Mouse (Mus musculus) kidney, embryonic 14.5 days (tissue): ENCODE measurements around the gene Tab1. TPM values are rescaled to one million over a fixed set of nuclear protein-coding genes. Genes with fewer than 3 reads are reported as not detected.

Experiments
- ATAC-seq: fragments of 200-750 bp; cut with Nextera tagmentation; 2 replicates; pipeline ENCODE4 v1.8.0; 2017; ENCODE audit warnings: moderate number of reproducible peaks, mild to moderate bottlenecking, moderate TSS enrichment, moderate library complexity; ENCODE audit not compliant: low FRiP score, low TSS enrichment
- H3K27ac ChIP-seq: fragments of 300-500 bp; sonication (generic); 2 replicates; pipeline ENCODE4 v1.5.1; 2014; ENCODE audit warnings: low read depth, mild to moderate bottlenecking, low read length, moderate library complexity, mixed read lengths
- H3K27me3 ChIP-seq: fragments of 300-500 bp; sonication (generic); 2 replicates; pipeline ENCODE4 v1.6.1; 2014; ENCODE audit warnings: mild to moderate bottlenecking, low read length; ENCODE audit not compliant: control insufficient read depth, insufficient read depth
- H3K36me3 ChIP-seq: fragments of 300-500 bp; sonication (generic); 2 replicates; pipeline ENCODE4 v1.6.1; 2014; ENCODE audit warnings: low read length, mixed read lengths; ENCODE audit not compliant: control insufficient read depth, insufficient read depth
- H3K4me1 ChIP-seq: fragments of 300-500 bp; sonication (generic); 2 replicates; pipeline ENCODE4 v1.6.1; 2014; ENCODE audit warnings: low read length, mixed read lengths; ENCODE audit not compliant: control insufficient read depth, insufficient read depth
- H3K4me2 ChIP-seq: fragments of 300-500 bp; sonication (generic); replicated peaks from 2 replicates; pipeline ENCODE4 v1.6.1; 2014; ENCODE audit warnings: low read depth, mild to moderate bottlenecking, low read length
- H3K4me3 ChIP-seq: fragments of 300-500 bp; sonication (generic); 2 replicates; pipeline ENCODE4 v1.5.1; 2014; ENCODE audit warnings: mild to moderate bottlenecking, low read length
- H3K9ac ChIP-seq: fragments of 300-500 bp; sonication (generic); 2 replicates; pipeline ENCODE4 v1.6.1; 2014; ENCODE audit warnings: low read depth, mild to moderate bottlenecking, low read length, moderate library complexity
- H3K9me3 ChIP-seq: fragments of 300-500 bp; sonication (generic); 2 replicates; pipeline ENCODE4 v1.6.1; 2016; ENCODE audit warnings: low read length; ENCODE audit not compliant: control insufficient read depth
- WGBS: fragments of 180-500 bp; shearing (Covaris S2); extraction: QIAGEN DNeasy Blood & Tissue Kit; methylation state at CpG from one replicate; pipeline ENCODE4 v1.1.7; 2014; 5-methylcytosine and 5-hydroxymethylcytosine counted together
- polyA plus RNA-seq: library from polyadenylated mRNA; unstranded; fragments of >200 nt; fragmentation: Nextera tagmentation; extraction: Ambion mirVana; gene quantifications from 2 replicates; pipeline ENCODE4 v1.2.1, GENCODE M21; 2014

Gene Tab1
- polyA plus RNA-seq, 1 experiment from 2014 or later: 35.2 TPM

- ATAC-seq: no peak
- Histone ChIP-seq H3K27ac (no peak overlapping the region), H3K9me3 (no peaks in the 10 kb centered on the region), H3K9ac (no peak overlapping the region), H3K36me3 (no peaks in the 10 kb centered on the region), H3K4me2 (no peak overlapping the region), H3K4me3 (no peak overlapping the region), H3K4me1 (0 out of 2 replicates have a peak, but pooled peaks cover 3% of the 10 kb centered on the region), H3K27me3 (no peaks in the 10 kb centered on the region)
- 91% methylated on average over 4 of the region's 4 CpGs for WGBS
Measured at GRCm38 (mm10) chr15:80182072-80182700, 49.3 kb downstream of the Tab1 start.

- WGBS: 74% methylated on average over 5 of the region's 5 CpGs
- Histone ChIP-seq H3K4me2 (no peak overlapping the region), H3K36me3 (no peaks in the 10 kb centered on the region), H3K4me3 (no peak overlapping the region), H3K9ac (no peak overlapping the region), H3K9me3 (no peaks in the 10 kb centered on the region), H3K27ac (no peak overlapping the region), H3K27me3 (no peaks in the 10 kb centered on the region), H3K4me1 (peaks cover 14% of the 10 kb centered on the region)
- ATAC-seq: no peak
Measured at GRCm38 (mm10) chr15:80188927-80189326, 56.0 kb downstream of the Tab1 start.

- Histone ChIP-seq H3K4me1 (peaks cover 14% of the 10 kb centered on the region), H3K4me2 (no peak overlapping the region), H3K36me3 (no peaks in the 10 kb centered on the region), H3K27ac (no peak overlapping the region), H3K4me3 (no peak overlapping the region), H3K27me3 (no peaks in the 10 kb centered on the region), H3K9ac (no peak overlapping the region), H3K9me3 (no peaks in the 10 kb centered on the region)
- 74% methylated on average over 4 of the region's 4 CpGs for WGBS
- ATAC-seq: no peak
Measured at GRCm38 (mm10) chr15:80190075-80190474, 57.1 kb downstream of the Tab1 start.

GRCm38 (mm10) chr15:80191585-80192245 is 58.8 kb downstream of the Tab1 start:
- H3K36me3 ChIP-seq: no peaks in the 10 kb centered on the region
- no peak overlapping the region for H3K4me3 ChIP-seq
- WGBS: 57% methylated on average over 8 of the region's 8 CpGs
- no peak overlapping the region for H3K27ac ChIP-seq
- no peak for ATAC-seq
- H3K27me3 ChIP-seq: no peaks in the 10 kb centered on the region
- H3K9me3 ChIP-seq: no peaks in the 10 kb centered on the region
- peaks cover 14% of the 10 kb centered on the region for H3K4me1 ChIP-seq
- H3K4me2 ChIP-seq: no peak overlapping the region
- H3K9ac ChIP-seq: no peak overlapping the region

- WGBS: 92% methylated on average over 5 of the region's 6 CpGs
- Histone ChIP-seq H3K36me3 (no peaks in the 10 kb centered on the region), H3K9ac (no peak overlapping the region), H3K27ac (no peak overlapping the region), H3K9me3 (no peaks in the 10 kb centered on the region), H3K27me3 (no peaks in the 10 kb centered on the region), H3K4me3 (no peak overlapping the region), H3K4me2 (no peak overlapping the region), H3K4me1 (peaks cover 14% of the 10 kb centered on the region)
- ATAC-seq: no peak
Measured at GRCm38 (mm10) chr15:80192246-80192585, 59.3 kb downstream of the Tab1 start.

GRCm38 (mm10) chr15:80192847-80193246 is 59.9 kb downstream of the Tab1 start:
- ATAC-seq: no peak
- 87% methylated on average over 7 of the region's 7 CpGs for WGBS
- H3K4me2 ChIP-seq: no peak overlapping the region

GRCm38 (mm10) chr15:80199556-80199955 is 66.6 kb downstream of the Tab1 start:
- H3K27ac ChIP-seq: no peak overlapping the region
- H3K4me3 ChIP-seq: no peak overlapping the region
- no peaks in the 10 kb centered on the region for H3K36me3 ChIP-seq
- H3K9ac ChIP-seq: no peak overlapping the region
- H3K4me1 ChIP-seq: no peaks in the 10 kb centered on the region
- H3K9me3 ChIP-seq: no peaks in the 10 kb centered on the region
- 90% methylated on average over 2 of the region's 2 CpGs for WGBS
- H3K4me2 ChIP-seq: no peak overlapping the region
- ATAC-seq: no peak
- no peaks in the 10 kb centered on the region for H3K27me3 ChIP-seq

More at GRCm38 (mm10) chr15:80192847-80193246, 59.9 kb downstream of the Tab1 start:
- H3K9me3 ChIP-seq: no peaks in the 10 kb centered on the region
- H3K4me3 ChIP-seq: no peak overlapping the region
- H3K27ac ChIP-seq: no peak overlapping the region
- no peaks in the 10 kb centered on the region for H3K36me3 ChIP-seq
- peaks cover 14% of the 10 kb centered on the region for H3K4me1 ChIP-seq
- no peak overlapping the region for H3K9ac ChIP-seq
- H3K27me3 ChIP-seq: no peaks in the 10 kb centered on the region

- Histone ChIP-seq H3K4me1 (no peaks in the 10 kb centered on the region), H3K27ac (no peak overlapping the region), H3K4me3 (no peak overlapping the region), H3K36me3 (no peaks in the 10 kb centered on the region), H3K4me2 (no peak overlapping the region), H3K9me3 (no peaks in the 10 kb centered on the region), H3K9ac (no peak overlapping the region), H3K27me3 (no peaks in the 10 kb centered on the region)
- ATAC-seq: no peak
- 82% methylated on average over 6 of the region's 6 CpGs for WGBS
Measured at GRCm38 (mm10) chr15:80202111-80202775, 69.3 kb downstream of the Tab1 start.

GRCm38 (mm10) chr15:80203406-80203805 is 70.5 kb downstream of the Tab1 start:
- H3K27ac ChIP-seq: no peak overlapping the region
- ATAC-seq: no peak
- peaks cover 3% of the 10 kb centered on the region; the same call in 1 of the 2 replicates for H3K4me1 ChIP-seq
- H3K4me3 ChIP-seq: no peak overlapping the region
- H3K9ac ChIP-seq: no peak overlapping the region
- 38% methylated on average over 4 of the region's 4 CpGs for WGBS
- H3K27me3 ChIP-seq: no peaks in the 10 kb centered on the region
- H3K9me3 ChIP-seq: no peaks in the 10 kb centered on the region
- H3K4me2 ChIP-seq: no peak overlapping the region
- H3K36me3 ChIP-seq: no peaks in the 10 kb centered on the region
